Mouse (Mus musculus) adrenal gland, postnatal 4 days (tissue): ENCODE data around the gene 2310011J03Rik. TPM values are rescaled to one million over a fixed set of nuclear protein-coding genes. Genes with fewer than 3 reads are reported as not detected.

ENCODE experiments used
- DNase-seq, 2 experiments: peaks; one replicate each; pipeline ENCODE4 v3.0.0; 2021 to 2022; ENCODE audit warnings: low spot score in 2 of 2, mixed read lengths in 2 of 2
- total RNA-seq, 2 experiments: library from RNA; stranded (reverse); gene quantifications; 2 replicates each; pipeline ENCODE4 v1.2.3; 2021

2310011J03Rik gene
- total RNA-seq, 2 experiments from 2014 or later = 30.8 to 31.2 TPM

- DNase-seq = no peak
Observed at GRCm38 (mm10) chr10:80321014-80321669, 805 bp upstream of the 2310011J03Rik start.

GRCm38 (mm10) chr10:80317011-80317410 lies 3.3 kb downstream of the 2310011J03Rik start:
- DNase-seq = no peak

GRCm38 (mm10) chr10:80316359-80316781 lies 4.0 kb downstream of the 2310011J03Rik start:
- DNase-seq = no peak

GRCm38 (mm10) chr10:80315315-80315714 lies 5.0 kb downstream of the 2310011J03Rik start:
- DNase-seq = no peak

- no peak for DNase-seq
Observed at GRCm38 (mm10) chr10:80314494-80315001, 5.8 kb downstream of the 2310011J03Rik start.

- no peak for DNase-seq
Observed at GRCm38 (mm10) chr10:80313627-80314201, 6.6 kb downstream of the 2310011J03Rik start.

GRCm38 (mm10) chr10:80312586-80313504 lies 7.5 kb downstream of the 2310011J03Rik start:
- no peak for DNase-seq

GRCm38 (mm10) chr10:80311560-80311959 lies 8.8 kb downstream of the 2310011J03Rik start:
- DNase-seq = no peak

GRCm38 (mm10) chr10:80304862-80305261 lies 15.5 kb downstream of the 2310011J03Rik start:
- DNase-seq = no peak

GRCm38 (mm10) chr10:80304458-80304857 lies 15.9 kb downstream of the 2310011J03Rik start:
- DNase-seq = no peak

GRCm38 (mm10) chr10:80302471-80302881 lies 17.9 kb downstream of the 2310011J03Rik start:
- DNase-seq = no peak

- no peak for DNase-seq
Observed at GRCm38 (mm10) chr10:80302082-80302355, 18.3 kb downstream of the 2310011J03Rik start.

- DNase-seq = no peak
Observed at GRCm38 (mm10) chr10:80301256-80302081, 18.9 kb downstream of the 2310011J03Rik start.

- DNase-seq = no peak
Observed at GRCm38 (mm10) chr10:80300672-80301181, 19.6 kb downstream of the 2310011J03Rik start.

GRCm38 (mm10) chr10:80299824-80300223 lies 20.5 kb downstream of the 2310011J03Rik start:
- no peak for DNase-seq

- no peak for DNase-seq
Observed at GRCm38 (mm10) chr10:80299301-80299700, 21.0 kb downstream of the 2310011J03Rik start.

- no peak for DNase-seq
Observed at GRCm38 (mm10) chr10:80298571-80299281, 21.6 kb downstream of the 2310011J03Rik start.

- no peak for DNase-seq
Observed at GRCm38 (mm10) chr10:80297526-80298133, 22.7 kb downstream of the 2310011J03Rik start.

- no peak for DNase-seq
Observed at GRCm38 (mm10) chr10:80296824-80297223, 23.5 kb downstream of the 2310011J03Rik start.
